Mouse (Mus musculus): ENCODE data around the gene Shld2.
"Not testable (repeated sequence)": the region's sequence is repeated elsewhere in the genome, so short reads cannot be mapped to it uniquely, and the experiment has no call there.

The Shld2 gene

GRCm38 (mm10) chr14:34280798-34281197 lies 29.5 kb downstream of the Shld2 start:
- no peak for DNase-seq (ENCODE audit: low spot score)

- DNase-seq (ENCODE audit: low spot score) = no peak
These were observed 30.6 kb downstream of the Shld2 start for GRCm38 (mm10) chr14:34279726-34280125.

- DNase-seq (ENCODE audit: low spot score) = no peak
These were observed 35.1 kb downstream of the Shld2 start for GRCm38 (mm10) chr14:34275225-34275624.

GRCm38 (mm10) chr14:34274141-34274540 lies 36.2 kb downstream of the Shld2 start:
- DNase-seq (ENCODE audit: low spot score) = no peak

GRCm38 (mm10) chr14:34273280-34273679 lies 37.0 kb downstream of the Shld2 start:
- DNase-seq (ENCODE audit: low spot score) = no peak

- no peak for DNase-seq (ENCODE audit: low spot score)
These were observed 42.2 kb downstream of the Shld2 start for GRCm38 (mm10) chr14:34268046-34268445.

- DNase-seq (ENCODE audit: low spot score) = not testable (repeated sequence)
These were observed 51.8 kb downstream of the Shld2 start for GRCm38 (mm10) chr14:34258525-34258924.

- no peak for DNase-seq (ENCODE audit: low spot score)
These were observed 57.0 kb downstream of the Shld2 start for GRCm38 (mm10) chr14:34253261-34253660.

GRCm38 (mm10) chr14:34252470-34253145 lies 57.7 kb downstream of the Shld2 start:
- DNase-seq (ENCODE audit: low spot score) = no peak

- DNase-seq (ENCODE audit: low spot score) = no peak
These were observed 69.6 kb downstream of the Shld2 start for GRCm38 (mm10) chr14:34240676-34241075.

- DNase-seq (ENCODE audit: low spot score) = no peak
These were observed 70.0 kb downstream of the Shld2 start for GRCm38 (mm10) chr14:34240263-34240662.

- DNase-seq (ENCODE audit: low spot score) = peak; percentile 57
These were observed 75.5 kb downstream of the Shld2 start for GRCm38 (mm10) chr14:34234630-34235380.

- no peak for DNase-seq (ENCODE audit: low spot score)
These were observed 76.4 kb downstream of the Shld2 start for GRCm38 (mm10) chr14:34233846-34234245.

GRCm38 (mm10) chr14:34232866-34233680 lies 77.2 kb downstream of the Shld2 start:
- no peak for DNase-seq (ENCODE audit: low spot score)

- DNase-seq (ENCODE audit: low spot score) = no peak
These were observed 78.0 kb downstream of the Shld2 start for GRCm38 (mm10) chr14:34232340-34232739.

GRCm38 (mm10) chr14:34228830-34229506 lies 81.3 kb downstream of the Shld2 start:
- DNase-seq (ENCODE audit: low spot score) = no peak

- DNase-seq (ENCODE audit: low spot score) = no peak
These were observed 82.3 kb downstream of the Shld2 start for GRCm38 (mm10) chr14:34227981-34228380.

GRCm38 (mm10) chr14:34226566-34226965 lies 83.7 kb downstream of the Shld2 start:
- DNase-seq (ENCODE audit: low spot score) = no peak

- DNase-seq (ENCODE audit: low spot score) = no peak
These were observed 84.3 kb downstream of the Shld2 start for GRCm38 (mm10) chr14:34225986-34226385.

GRCm38 (mm10) chr14:34223362-34223898 lies 86.9 kb downstream of the Shld2 start:
- DNase-seq (ENCODE audit: low spot score) = no peak

GRCm38 (mm10) chr14:34221416-34222077 lies 88.7 kb downstream of the Shld2 start:
- DNase-seq (ENCODE audit: low spot score) = no peak

Measured in ovary, postnatal 36 days (tissue).